Mouse (Mus musculus) heart, postnatal 0 days (tissue): ENCODE measurements around the gene Ppp1r15a. TPM values are rescaled to one million over a fixed set of nuclear protein-coding genes. Genes with fewer than 3 reads are reported as not detected.

Experiments used
- ATAC-seq: fragments of 200-750 bp; cut with Nextera tagmentation; 2 replicates; pipeline ENCODE4 v1.8.0; 2017; ENCODE audit warnings: low read depth, moderate number of reproducible peaks, moderate library complexity; ENCODE audit not compliant: insufficient read depth
- DNase-seq: peaks from one replicate; pipeline ENCODE4 v3.0.0-alpha.2; 2016; ENCODE audit warnings: low spot score
- H3K27ac ChIP-seq: fragments of 300-500 bp; sonication (generic); 2 replicates; pipeline ENCODE4 v1.5.1; 2014; ENCODE audit warnings: low read depth, mild to moderate bottlenecking
- H3K27me3 ChIP-seq: fragments of 300-500 bp; sonication (generic); 2 replicates; pipeline ENCODE4 v1.6.1; 2014; ENCODE audit warnings: low read length, mixed read lengths; ENCODE audit not compliant: control insufficient read depth, insufficient read depth
- H3K36me3 ChIP-seq: fragments of 300-500 bp; sonication (generic); replicated peaks from 2 replicates; pipeline ENCODE4 v1.6.1; 2014; ENCODE audit warnings: low read length, mixed read lengths; ENCODE audit not compliant: control insufficient read depth, insufficient read depth
- H3K4me1 ChIP-seq: fragments of 300-500 bp; sonication (generic); 2 replicates; pipeline ENCODE4 v1.6.1; 2014; ENCODE audit warnings: antibody characterized with exemption; ENCODE audit not compliant: control insufficient read depth, insufficient read depth
- H3K4me2 ChIP-seq: fragments of 300-500 bp; sonication (generic); 2 replicates; pipeline ENCODE4 v1.6.1; 2014; ENCODE audit warnings: low read depth, mild to moderate bottlenecking, low read length, moderate library complexity
- H3K4me3 ChIP-seq: fragments of 300-500 bp; sonication (generic); 2 replicates; pipeline ENCODE4 v1.5.1; 2014; ENCODE audit warnings: low read depth, low read length
- H3K9ac ChIP-seq: fragments of 300-500 bp; sonication (generic); replicated peaks from 2 replicates; pipeline ENCODE4 v1.6.1; 2014; ENCODE audit warnings: low read depth, low read length, mixed read lengths
- H3K9me3 ChIP-seq: fragments of 300-500 bp; sonication (generic); replicated peaks from 2 replicates; pipeline ENCODE4 v1.6.1; 2016; ENCODE audit warnings: low read length; ENCODE audit not compliant: control insufficient read depth
- CTCF ChIP-seq: IDR thresholded peaks from 2 replicates; pipeline ENCODE4 v1.5.1; 2016; ENCODE audit warnings: antibody characterized with exemption, control low read depth, low read depth
- EP300 ChIP-seq: IDR thresholded peaks from 2 replicates; pipeline ENCODE4 v1.6.1; 2016; ENCODE audit warnings: antibody characterized with exemption, low read depth
- WGBS: fragments of 180-500 bp; shearing (Covaris S2); extraction: QIAGEN DNeasy Blood & Tissue Kit; methylation state at CpG from one replicate; pipeline ENCODE4 v1.1.7; 2014; 5-methylcytosine and 5-hydroxymethylcytosine counted together
- polyA plus RNA-seq: library from polyadenylated mRNA; unstranded; fragments of >200 nt; fragmentation: Nextera tagmentation; extraction: Ambion mirVana; gene quantifications from 2 replicates; pipeline ENCODE4 v1.2.1, GENCODE M21; 2015
- total RNA-seq: library from RNA; depleted of rRNA; stranded (reverse); fragments of >200 nt; gene quantifications from 2 replicates; pipeline ENCODE4 v1.2.3, GENCODE M21; 2014; ENCODE audit warnings: low replicate concordance; rRNA removed

Ppp1r15a gene
- total and polyA plus RNA-seq, 2 experiments from 2014 or later, result 10.6 to 22.8 TPM

DNA sequence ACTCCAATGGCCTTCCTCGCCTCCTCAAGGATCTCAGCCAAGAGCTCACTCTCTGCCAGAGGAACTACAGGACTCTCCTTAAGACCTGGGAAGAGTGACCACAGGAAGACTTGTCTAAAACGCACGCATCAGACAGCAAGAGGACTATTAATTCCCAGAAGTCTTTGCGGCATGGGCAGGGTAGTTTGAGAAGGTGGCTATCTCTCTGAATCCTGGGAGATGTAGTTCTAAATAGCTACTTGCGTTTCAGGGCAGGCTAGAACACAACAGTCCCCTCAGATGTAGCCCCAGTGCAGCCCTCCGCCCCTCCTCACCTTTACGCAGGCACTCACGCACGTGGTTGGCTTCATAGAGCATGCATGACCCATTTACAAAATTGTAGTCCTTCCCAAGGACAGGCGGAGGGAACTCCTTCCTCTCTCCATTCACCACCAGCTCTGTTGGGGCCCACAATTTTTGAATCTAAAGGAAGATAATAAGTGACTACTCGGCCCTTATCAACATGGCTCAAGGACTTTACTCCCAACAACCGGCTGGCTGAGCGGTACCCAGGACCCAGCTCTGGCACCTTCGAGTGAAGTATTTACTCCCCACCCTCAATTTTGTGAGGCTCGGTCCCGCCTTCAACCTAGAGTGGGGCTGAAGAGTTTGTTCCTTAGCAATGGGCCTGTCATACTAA is 50.6 kb downstream of the Ppp1r15a start:
- peak overlapping the region; percentile 19; the same call in 1 of the 2 replicates for H3K4me3 ChIP-seq
- H3K27me3 ChIP-seq, result no peaks in the 10 kb centered on the region
- H3K9me3 ChIP-seq, result no peaks in the 10 kb centered on the region
- no peaks in the 10 kb centered on the region for H3K36me3 ChIP-seq
- peak; percentile 51 for DNase-seq
- no peak overlapping the region for H3K27ac ChIP-seq
- 0 out of 2 replicates have a peak overlapping the region, but pooled peaks have one; percentile 38 for H3K9ac ChIP-seq
- no peaks in the 10 kb centered on the region for H3K4me1 ChIP-seq
- peak overlapping the region; percentile 52 for H3K4me2 ChIP-seq
- ATAC-seq, result peak; percentile 40; the same call in 1 of the 2 replicates
- 61% methylated on average over 16 of the region's 16 CpGs for WGBS
- no peak for TF ChIP-seq CTCF
- no peak for TF ChIP-seq EP300

Other genes starting within 250 kb of the Ppp1r15a start
Only the 30 nearest of the 34 such genes appear.
- 38.8 and 39.7 TPM in 2 replicates for gene Hrc, start 191.0 kb downstream of the Ppp1r15a start, total RNA-seq
- gene Hrc, start 191.0 kb downstream of the Ppp1r15a start, polyA plus RNA-seq, result 43.8 and 45.9 TPM in 2 replicates
- gene Ppfia3, start 159.2 kb downstream of the Ppp1r15a start, total RNA-seq, result 0.15 and 1.8 TPM in 2 replicates
- gene Ppfia3, start 159.2 kb downstream of the Ppp1r15a start, polyA plus RNA-seq, result 0.58 and 0.68 TPM in 2 replicates
- gene Lin7b, start 155.7 kb downstream of the Ppp1r15a start, total RNA-seq, result 0.46 TPM in 1 of 2 replicates, not detected in the other
- 2.2 and 2.3 TPM in 2 replicates for gene Lin7b, start 155.7 kb downstream of the Ppp1r15a start, polyA plus RNA-seq
- gene Snrnp70, start 130.5 kb downstream of the Ppp1r15a start, total RNA-seq, result 141 and 162 TPM in 2 replicates
- gene Snrnp70, start 130.5 kb downstream of the Ppp1r15a start, polyA plus RNA-seq, result 79.7 and 80.3 TPM in 2 replicates
- 1.4 and 4.6 TPM in 2 replicates for gene Kcna7, start 120.6 kb downstream of the Ppp1r15a start, total RNA-seq
- 0.42 and 0.54 TPM in 2 replicates for gene Kcna7, start 120.6 kb downstream of the Ppp1r15a start, polyA plus RNA-seq
- gene Ntf5, start 112.6 kb downstream of the Ppp1r15a start, total RNA-seq, result 2.2 TPM in 1 of 2 replicates, not detected in the other
- gene Ntf5, start 112.6 kb downstream of the Ppp1r15a start, polyA plus RNA-seq, result 0.15 and 0.21 TPM in 2 replicates
- gene Lhb, start 105.4 kb downstream of the Ppp1r15a start, total RNA-seq, result 0.27 TPM in 1 of 2 replicates, not detected in the other
- not detected in 2 replicates for gene Lhb, start 105.4 kb downstream of the Ppp1r15a start, polyA plus RNA-seq
- gene Gys1, start 91.4 kb downstream of the Ppp1r15a start, total RNA-seq, result 109 and 123 TPM in 2 replicates
- gene Gys1, start 91.4 kb downstream of the Ppp1r15a start, polyA plus RNA-seq, result 68.3 and 70.4 TPM in 2 replicates
- gene Ruvbl2, start 88.2 kb downstream of the Ppp1r15a start, total RNA-seq, result 76.9 and 106 TPM in 2 replicates
- 31.0 and 34.2 TPM in 2 replicates for gene Ruvbl2, start 88.2 kb downstream of the Ppp1r15a start, polyA plus RNA-seq
- gene Ftl1, start 66.4 kb downstream of the Ppp1r15a start, total RNA-seq, result 1,107 and 1,211 TPM in 2 replicates
- 2,163 and 2,221 TPM in 2 replicates for gene Ftl1, start 66.4 kb downstream of the Ppp1r15a start, polyA plus RNA-seq
- 48.1 and 88.1 TPM in 2 replicates for gene Bax, start 59.4 kb downstream of the Ppp1r15a start, total RNA-seq
- 99.2 and 101 TPM in 2 replicates for gene Bax, start 59.4 kb downstream of the Ppp1r15a start, polyA plus RNA-seq
- not detected in 2 replicates for gene Tulp2, start 44.4 kb downstream of the Ppp1r15a start, total RNA-seq
- gene Tulp2, start 44.4 kb downstream of the Ppp1r15a start, polyA plus RNA-seq, result 0.15 and 0.20 TPM in 2 replicates
- 14.2 TPM in 1 of 2 replicates, not detected in the other for gene Gm45808, start 39.5 kb downstream of the Ppp1r15a start, total RNA-seq
- 0.18 TPM in 1 of 2 replicates, not detected in the other for gene Gm45808, start 39.5 kb downstream of the Ppp1r15a start, polyA plus RNA-seq
- 3.4 and 5.6 TPM in 2 replicates for gene Dhdh, start 37.5 kb downstream of the Ppp1r15a start, total RNA-seq
- gene Dhdh, start 37.5 kb downstream of the Ppp1r15a start, polyA plus RNA-seq, result 5.1 and 5.3 TPM in 2 replicates
- gene Nucb1, start 15.9 kb downstream of the Ppp1r15a start, total RNA-seq, result 78.4 and 107 TPM in 2 replicates
- 108 and 110 TPM in 2 replicates for gene Nucb1, start 15.9 kb downstream of the Ppp1r15a start, polyA plus RNA-seq
- 1.3 and 3.4 TPM in 2 replicates for gene Plekha4, start 62 bp upstream of the Ppp1r15a start, total RNA-seq
- gene Plekha4, start 62 bp upstream of the Ppp1r15a start, polyA plus RNA-seq, result 0.78 and 1.2 TPM in 2 replicates
- not detected in 2 replicates for gene Hsd17b14, start 28.6 kb upstream of the Ppp1r15a start, total RNA-seq
- gene Hsd17b14, start 28.6 kb upstream of the Ppp1r15a start, polyA plus RNA-seq, result 0.11 and 0.34 TPM in 2 replicates
- 70.6 and 97.2 TPM in 2 replicates for gene Bcat2, start 43.9 kb upstream of the Ppp1r15a start, total RNA-seq
- gene Bcat2, start 43.9 kb upstream of the Ppp1r15a start, polyA plus RNA-seq, result 73.7 and 74.8 TPM in 2 replicates
- not detected in 2 replicates for gene Fgf21, start 89.2 kb upstream of the Ppp1r15a start, total RNA-seq
- 0.12 TPM in 1 of 2 replicates, not detected in the other for gene Fgf21, start 89.2 kb upstream of the Ppp1r15a start, polyA plus RNA-seq
- gene Fut1, start 91.0 kb upstream of the Ppp1r15a start, total RNA-seq, result not detected in 2 replicates
- gene Fut1, start 91.0 kb upstream of the Ppp1r15a start, polyA plus RNA-seq, result not detected in 2 replicates
- 0.53 TPM in 1 of 2 replicates, not detected in the other for gene Izumo1, start 95.5 kb upstream of the Ppp1r15a start, total RNA-seq
- gene Izumo1, start 95.5 kb upstream of the Ppp1r15a start, polyA plus RNA-seq, result 0.11 and 0.23 TPM in 2 replicates
- gene Rasip1, start 101.2 kb upstream of the Ppp1r15a start, total RNA-seq, result 68.8 and 77.6 TPM in 2 replicates
- 13.7 and 14.3 TPM in 2 replicates for gene Rasip1, start 101.2 kb upstream of the Ppp1r15a start, polyA plus RNA-seq
- gene Mamstr, start 113.7 kb upstream of the Ppp1r15a start, total RNA-seq, result 5.6 and 6.5 TPM in 2 replicates
- gene Mamstr, start 113.7 kb upstream of the Ppp1r15a start, polyA plus RNA-seq, result 7.2 and 7.7 TPM in 2 replicates
- not detected in 2 replicates for gene Fut2, start 140.1 kb upstream of the Ppp1r15a start, total RNA-seq
- gene Fut2, start 140.1 kb upstream of the Ppp1r15a start, polyA plus RNA-seq, result 1.5 and 1.7 TPM in 2 replicates
- gene Ntn5, start 157.8 kb upstream of the Ppp1r15a start, total RNA-seq, result not detected in 2 replicates
- 0.11 TPM in 1 of 2 replicates, not detected in the other for gene Ntn5, start 157.8 kb upstream of the Ppp1r15a start, polyA plus RNA-seq
- 0.62 and 1.3 TPM in 2 replicates for gene Sec1, start 168.1 kb upstream of the Ppp1r15a start, total RNA-seq
- 0.16 and 0.33 TPM in 2 replicates for gene Sec1, start 168.1 kb upstream of the Ppp1r15a start, polyA plus RNA-seq
- gene Car11, start 173.6 kb upstream of the Ppp1r15a start, total RNA-seq, result 1.6 and 3.0 TPM in 2 replicates
- 2.5 and 2.8 TPM in 2 replicates for gene Car11, start 173.6 kb upstream of the Ppp1r15a start, polyA plus RNA-seq
- gene Dbp, start 178.8 kb upstream of the Ppp1r15a start, total RNA-seq, result 29.3 and 37.4 TPM in 2 replicates
- gene Dbp, start 178.8 kb upstream of the Ppp1r15a start, polyA plus RNA-seq, result 21.9 and 24.9 TPM in 2 replicates
- gene Rpl18, start 189.2 kb upstream of the Ppp1r15a start, total RNA-seq, result 1,259 and 1,310 TPM in 2 replicates
- 479 and 486 TPM in 2 replicates for gene Rpl18, start 189.2 kb upstream of the Ppp1r15a start, polyA plus RNA-seq
- gene Sphk2, start 191.7 kb upstream of the Ppp1r15a start, total RNA-seq, result 19.5 and 23.3 TPM in 2 replicates
- gene Sphk2, start 191.7 kb upstream of the Ppp1r15a start, polyA plus RNA-seq, result 11.1 and 11.4 TPM in 2 replicates